Mouse (Mus musculus) mesoderm, embryonic 11.5 days (tissue): ENCODE data around the gene Ddx51.

Experiments
- DNase-seq: peaks from one replicate; pipeline ENCODE4 v3.0.0-alpha.2; 2012; ENCODE audit warnings: low read depth, low spot score

The Ddx51 gene

DNA sequence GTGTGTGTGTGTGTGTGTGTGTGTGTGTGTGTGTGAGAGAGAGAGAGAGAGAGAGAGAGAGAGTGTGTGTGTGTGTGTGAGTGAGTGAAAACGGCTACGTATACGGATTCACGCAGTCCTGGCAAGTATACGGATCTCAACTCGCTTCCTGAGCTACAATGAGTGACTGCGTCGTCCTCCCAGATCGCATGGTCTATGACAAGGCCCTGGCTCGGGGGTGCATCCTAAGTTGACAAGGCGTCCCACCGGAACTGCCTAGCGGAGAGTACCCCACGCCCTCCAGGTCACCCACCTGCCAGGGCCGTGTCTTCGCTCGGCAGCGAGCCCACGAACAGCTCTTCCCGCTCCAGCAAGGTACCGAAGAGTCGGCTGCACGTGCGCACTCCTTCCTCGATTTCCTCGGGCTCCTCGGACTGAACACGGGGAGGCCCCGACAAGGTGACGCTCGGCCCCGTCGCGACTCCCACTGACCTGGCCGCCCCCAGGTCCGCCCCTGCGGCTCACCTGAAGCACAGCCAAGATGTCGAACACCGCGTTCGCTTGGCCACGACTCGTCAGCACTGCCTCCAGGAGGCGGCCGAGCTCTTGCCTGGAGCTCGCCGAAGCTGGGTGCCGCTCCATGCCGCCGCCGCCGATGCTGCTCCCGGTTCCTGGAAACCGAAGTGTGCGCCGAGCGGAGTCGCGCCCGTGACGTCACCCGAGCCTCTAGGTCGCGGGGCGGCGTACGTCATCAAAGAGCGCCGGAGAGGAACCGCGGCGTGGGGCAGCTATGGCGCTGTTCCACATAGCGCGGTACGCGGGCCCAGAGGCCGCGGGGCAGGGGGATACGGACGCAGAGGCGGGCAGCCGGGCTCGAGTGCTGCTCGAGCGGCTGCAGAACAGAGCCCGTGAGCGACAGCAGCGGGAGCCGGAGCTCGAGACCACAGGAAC lies at the start of gene Ddx51, which contains the start of gene Noc4l:
Ddx51 (plus strand) TSS at position 733 of the 930 bp plus-strand sequence.
Noc4l (minus strand) TSS at position 699 of the 930 bp plus-strand sequence.
- peak; percentile 96 for DNase-seq

DNA sequence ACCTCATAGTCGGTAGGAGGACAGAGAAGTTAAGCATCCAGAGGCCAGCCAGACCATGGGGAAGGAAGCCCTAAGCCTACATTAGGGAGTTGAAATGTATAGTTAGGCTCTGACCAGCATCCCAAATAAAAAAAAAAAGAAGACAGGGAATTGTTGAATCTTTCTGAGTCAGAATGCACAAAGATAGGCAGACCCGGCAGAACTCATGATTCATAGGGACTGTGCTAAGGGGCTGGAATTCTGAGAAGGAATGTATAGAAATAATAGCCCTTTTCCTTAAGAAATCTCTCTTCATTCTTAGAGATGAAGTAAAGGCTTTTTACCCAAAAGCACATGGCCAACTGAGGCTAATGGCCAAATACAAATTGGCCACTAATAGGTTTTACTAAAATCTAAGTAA lies 48.9 kb upstream of the Ddx51 start:
- no peak for DNase-seq

DNA sequence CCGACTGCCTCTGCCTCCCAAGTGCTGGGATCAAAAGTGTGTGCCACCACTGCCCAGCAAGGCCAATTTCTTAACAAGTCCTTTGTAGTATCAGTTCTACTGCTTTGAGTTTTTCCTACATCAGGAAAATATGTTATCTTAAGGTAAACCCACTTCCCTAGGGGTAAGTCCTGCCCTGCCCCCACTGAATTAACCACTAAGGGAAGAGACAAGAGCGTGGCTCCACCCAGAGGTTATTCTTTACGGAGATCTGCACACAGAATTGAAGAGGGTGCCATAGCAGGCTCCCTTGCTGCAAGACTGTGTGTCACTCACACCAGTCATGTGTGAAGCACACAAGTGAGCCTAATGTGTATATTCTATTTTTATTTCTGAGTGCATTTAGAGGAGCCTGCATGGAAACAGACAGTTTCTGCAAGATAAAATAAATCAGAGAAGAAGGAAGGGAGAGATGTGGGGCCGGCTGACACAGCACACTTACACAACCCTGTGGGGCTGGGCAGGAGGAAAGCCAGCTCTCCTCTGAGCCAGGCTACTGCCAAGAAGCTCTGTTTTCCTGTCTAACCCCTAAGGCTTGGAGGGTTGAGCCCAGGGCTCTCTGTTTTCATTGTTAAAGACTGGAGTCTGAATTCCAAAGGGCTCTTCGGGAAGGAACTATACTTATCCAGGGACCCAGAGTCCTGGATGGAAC lies 47.6 kb upstream of the Ddx51 start:
- no peak for DNase-seq

DNA sequence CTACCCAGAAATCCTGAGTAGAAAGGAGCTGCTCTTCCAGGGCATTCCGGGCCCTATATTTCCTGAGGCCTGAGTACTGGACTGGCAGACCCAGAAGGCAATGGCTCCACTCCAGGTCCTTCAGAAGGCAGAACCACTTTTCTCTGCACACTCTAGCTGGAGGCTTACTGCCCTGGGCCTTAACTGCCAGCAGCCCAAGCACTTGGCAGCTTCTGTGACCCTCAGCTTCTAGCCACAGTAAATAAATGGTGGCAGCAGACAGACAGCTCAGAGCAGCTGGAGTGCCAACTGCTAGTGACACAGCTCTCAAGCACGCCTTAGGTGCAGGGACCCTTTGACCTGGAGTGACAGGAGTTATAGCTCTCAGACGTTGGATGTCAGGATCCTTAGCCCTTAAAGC lies 45.5 kb upstream of the Ddx51 start:
- peak; percentile 21 for DNase-seq

DNA sequence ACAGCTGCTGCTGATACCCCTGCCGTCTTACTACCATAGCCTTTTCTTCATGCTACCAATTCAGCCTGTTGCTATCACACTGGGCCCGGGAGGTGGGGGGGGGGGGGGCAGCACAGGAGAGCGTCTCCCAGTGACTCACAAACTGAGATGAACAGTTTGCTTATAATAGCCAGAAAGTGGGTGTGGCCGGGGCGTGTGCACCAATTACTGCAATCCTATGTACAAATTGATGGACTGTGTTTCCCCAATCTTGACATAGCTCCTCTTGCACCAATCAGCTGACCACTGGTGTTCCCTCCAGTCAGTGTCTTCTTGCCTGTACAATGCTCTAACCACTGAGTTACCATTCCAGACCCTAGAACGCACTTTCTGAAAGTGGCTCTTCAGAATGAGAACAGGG lies 44.9 kb upstream of the Ddx51 start:
- no peak for DNase-seq

DNA sequence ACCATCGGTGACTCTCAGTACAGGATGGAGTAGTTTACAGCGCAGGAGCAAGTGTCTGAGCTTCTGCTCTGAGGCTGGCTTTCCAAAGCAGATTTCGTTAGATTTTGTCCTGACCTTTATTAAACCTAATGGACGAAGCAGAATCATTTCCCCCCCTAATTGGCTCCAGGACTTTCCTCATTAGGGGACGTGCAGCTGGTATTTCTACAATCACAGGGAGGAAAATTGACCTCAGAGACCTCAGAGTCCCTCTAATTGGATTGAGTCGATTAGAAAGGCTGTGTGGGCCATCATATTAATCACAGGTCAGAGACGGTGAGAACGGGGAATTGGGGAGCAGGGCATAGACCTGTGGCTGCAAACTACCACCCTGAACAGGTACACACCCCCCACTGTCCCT lies 44.3 kb upstream of the Ddx51 start:
- no peak for DNase-seq

DNA sequence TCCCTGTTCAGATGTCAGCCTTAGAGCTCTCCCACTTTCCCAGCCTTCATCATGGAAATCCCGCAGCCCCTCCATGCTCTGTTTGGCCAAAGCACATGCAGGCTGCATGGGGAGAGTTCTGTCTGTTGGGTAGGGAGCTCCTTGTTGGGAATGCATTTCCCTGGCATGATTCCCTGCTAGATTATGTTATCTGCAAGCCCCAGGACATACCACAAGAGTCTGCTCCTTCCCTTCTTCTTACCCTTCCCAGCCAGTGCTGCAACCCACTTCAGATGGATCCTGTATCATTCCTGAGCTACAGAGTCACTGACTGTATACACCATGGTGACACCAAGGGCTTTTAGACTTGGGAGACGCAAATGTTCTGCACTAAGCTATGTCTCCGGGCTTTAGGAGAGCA lies 43.8 kb upstream of the Ddx51 start:
- no peak for DNase-seq

DNA sequence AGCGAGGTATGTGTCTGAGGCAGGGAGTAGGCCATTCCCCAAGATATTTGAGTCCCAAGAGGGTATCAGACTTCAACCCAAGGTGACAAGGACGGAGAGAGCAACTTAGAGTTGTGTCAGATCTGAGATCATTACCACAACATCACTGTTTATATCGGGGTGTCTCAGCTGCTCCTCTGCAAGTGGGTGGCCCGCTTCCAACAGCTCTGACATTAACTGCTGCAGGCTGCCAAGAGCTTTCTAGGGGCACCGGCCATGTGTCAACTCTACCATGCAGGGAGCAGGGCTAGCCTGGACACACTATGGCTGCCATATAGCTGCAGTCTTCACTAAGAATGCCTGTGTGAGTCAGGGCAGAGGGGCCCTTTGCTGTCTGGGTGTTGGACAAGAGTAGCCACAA lies 43.4 kb upstream of the Ddx51 start:
- DNase-seq: no peak

DNA sequence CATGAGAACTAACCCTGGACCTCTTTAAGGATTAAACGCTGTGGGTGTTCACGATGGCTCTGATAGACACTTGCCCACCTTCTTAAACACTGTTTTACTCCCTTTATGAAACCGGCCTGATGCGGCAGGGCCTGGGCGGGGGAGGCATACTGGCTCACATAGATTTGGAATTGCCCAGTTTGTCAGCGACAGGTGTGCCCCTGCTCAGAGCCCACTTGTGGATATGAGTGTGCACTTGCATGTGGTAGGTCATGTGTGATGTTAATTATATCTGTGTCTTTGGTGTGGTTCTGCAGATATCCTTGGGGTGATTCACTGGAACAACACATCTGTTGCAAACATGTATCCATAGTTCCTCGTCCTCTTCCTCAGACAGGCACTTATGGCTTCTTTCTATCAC lies 42.8 kb upstream of the Ddx51 start:
- DNase-seq: no peak

DNA sequence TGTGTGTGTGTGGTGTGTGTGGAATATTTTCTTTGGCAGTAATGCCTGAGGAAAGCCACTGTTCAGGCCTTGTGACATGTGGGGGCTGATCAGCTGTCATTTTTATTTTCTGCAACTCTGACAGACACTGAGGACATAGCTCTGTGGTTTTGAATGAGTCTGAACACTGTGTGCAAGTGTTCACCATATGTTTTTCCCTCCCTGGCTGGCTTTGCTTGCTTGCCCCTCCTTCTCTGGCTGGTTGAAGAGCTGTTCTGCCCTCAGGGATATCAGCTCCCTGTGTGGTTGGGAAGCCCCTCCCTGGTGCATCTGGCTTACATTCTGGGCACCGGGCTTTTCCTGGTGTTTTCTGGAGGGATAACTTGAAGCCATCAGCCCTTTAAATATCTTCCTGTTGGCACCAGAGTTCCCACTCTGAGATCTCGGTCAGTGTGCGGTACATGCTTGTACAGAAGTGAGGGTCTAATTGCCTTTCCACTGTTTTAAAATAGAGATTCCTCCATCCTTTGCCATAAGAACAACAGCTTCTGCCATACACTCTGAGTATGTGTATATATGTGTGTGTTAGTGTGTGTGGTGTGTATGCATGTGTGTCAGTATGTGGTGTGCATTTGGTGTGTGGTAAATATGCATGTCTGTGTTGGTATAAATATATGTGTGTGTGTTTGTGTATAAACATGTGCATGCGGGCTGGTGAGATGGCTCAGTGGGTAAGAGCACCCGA lies 41.7 kb upstream of the Ddx51 start:
- peak; percentile 36 for DNase-seq

DNA sequence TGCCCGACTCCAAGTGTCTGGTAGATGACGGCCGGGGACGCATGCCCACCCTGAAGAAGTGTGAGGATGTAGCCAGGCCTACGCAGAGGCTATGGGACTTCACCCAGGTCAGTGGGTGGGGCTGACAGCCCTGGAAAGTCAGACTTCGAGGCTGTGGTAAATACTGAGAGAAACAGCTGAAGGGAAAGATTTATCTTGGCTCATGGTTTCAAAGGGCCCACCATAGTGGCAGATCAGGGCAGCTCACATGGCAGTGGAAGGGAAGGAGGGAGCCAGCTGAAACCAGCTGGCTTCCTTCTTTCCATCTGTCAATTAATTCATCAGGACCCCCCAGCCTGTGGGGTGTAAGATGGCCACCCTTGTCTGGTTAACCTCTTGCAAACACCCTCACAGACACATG lies 34.0 kb upstream of the Ddx51 start:
- no peak for DNase-seq

DNA sequence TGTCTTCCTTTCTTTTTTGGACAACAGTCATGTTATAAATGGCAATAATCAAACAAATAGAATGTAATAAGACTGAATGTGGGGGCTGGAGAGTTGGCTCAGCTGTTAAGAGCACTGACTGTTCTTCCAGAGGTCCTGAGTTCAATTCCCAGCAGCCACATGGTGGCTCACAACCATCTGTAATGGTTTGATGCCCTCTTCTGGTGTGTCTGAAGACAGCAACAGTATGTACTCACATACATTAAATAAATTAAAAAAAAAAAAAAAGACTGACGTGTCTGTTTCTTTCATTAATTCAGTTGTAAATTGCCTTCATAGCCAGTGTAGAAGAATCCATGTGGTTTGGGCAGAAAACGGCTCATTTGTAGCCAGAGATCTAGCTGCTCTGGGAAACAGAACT lies 28.9 kb upstream of the Ddx51 start:
- no peak for DNase-seq

DNA sequence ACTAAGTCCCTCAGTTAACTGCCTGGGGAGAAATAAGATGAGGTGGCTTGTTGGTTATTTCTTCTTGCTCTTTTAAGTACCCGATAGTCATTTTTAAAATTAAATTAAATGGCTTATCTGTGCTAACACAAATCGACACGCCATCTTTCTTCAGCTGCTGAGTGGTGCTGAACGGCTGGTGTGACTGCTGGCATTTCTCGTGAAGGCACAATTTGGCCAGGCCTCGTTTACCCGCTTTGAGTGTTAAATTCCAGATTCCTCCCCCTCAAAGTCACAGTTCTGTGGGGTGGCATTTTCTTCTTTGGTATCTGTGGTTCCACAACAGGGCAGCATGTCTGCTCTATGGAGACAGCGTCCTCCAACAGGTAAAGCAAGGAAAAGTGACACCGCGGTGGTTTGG lies 25.9 kb upstream of the Ddx51 start:
- no peak for DNase-seq

DNA sequence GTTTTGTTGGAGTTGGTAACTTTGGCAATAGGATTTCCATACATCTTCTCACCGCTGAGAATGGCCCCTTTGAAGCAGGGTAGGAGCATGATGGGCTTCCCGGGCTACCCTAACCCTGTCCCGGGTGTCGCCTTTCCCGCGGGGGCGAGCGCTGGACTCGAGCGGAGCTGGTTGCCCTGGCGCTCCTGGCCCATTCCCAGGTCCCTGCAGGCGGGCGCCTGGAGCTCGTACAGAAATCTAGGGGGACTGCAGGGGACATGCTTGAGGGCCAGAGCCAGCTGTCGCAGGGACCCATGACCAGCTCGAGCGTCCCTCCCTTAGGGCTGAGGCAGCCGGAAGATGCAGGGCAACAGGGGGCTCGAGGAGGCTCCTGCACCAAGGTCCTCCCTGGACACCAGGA lies 25.1 kb upstream of the Ddx51 start:
- DNase-seq: no peak

DNA sequence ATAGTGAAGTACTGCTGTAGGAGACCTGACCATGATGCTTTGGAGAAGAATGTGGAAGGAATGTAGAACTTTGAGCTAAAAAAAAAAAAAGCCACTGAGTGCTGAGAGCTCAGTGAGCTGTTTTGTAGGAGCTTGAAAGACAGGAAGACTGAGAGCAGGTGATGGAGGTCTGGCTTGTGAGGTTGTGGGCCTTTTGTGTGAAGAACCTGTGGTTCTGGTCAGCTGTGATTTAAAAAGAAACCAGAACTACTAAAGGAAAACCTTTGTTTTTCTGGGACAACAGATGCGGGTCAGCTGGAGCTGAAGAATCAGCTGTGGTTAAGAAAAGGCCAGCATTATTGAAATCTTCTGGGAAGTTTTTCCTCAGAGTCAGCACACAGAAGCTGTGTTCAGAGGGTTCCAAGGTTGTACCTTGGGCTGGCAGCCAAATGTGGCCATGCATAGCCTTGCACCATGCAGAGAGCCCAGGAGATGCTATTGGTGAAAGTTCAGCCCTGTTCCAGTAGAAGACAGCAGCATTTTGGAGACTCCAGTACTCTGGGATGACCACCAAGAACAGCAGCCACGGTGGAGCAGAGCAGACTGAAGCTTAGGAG lies 23.6 kb upstream of the Ddx51 start:
- DNase-seq: no peak

DNA sequence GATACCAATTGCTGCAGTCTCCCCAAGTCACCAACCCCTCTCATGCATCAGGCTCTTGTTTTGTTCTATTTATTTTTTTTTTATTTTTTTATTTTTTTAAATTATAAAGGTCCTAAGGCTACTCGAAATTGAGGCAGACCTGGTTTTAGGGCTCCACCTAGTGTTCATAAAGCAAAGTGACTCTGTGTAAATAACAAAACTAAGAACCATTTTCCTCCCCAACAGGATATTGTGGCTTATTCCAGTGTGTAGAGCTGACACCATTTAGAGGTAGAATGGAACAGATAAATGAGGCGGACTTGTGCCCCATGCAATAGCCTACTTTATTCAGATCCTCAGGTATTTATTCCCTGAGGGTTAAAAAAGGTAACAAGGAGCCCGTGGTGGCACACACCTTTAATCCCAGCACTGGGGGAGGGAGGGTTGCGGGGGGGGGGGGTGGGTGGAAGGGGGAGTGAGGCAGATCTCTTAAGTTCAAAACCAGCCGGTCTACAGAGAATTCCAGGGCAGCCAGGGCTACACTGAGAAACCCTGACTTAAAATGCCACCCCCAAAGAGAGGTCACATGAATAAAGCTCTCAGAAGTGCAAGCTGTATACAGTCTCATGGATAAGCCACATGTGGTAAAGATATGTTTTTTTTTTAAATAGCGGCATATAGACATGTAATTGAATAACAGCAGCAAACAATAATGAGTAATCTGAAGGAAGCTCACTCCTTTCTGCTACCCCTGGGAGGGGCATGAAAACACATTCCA lies 17.1 kb upstream of the Ddx51 start:
- no peak for DNase-seq

DNA sequence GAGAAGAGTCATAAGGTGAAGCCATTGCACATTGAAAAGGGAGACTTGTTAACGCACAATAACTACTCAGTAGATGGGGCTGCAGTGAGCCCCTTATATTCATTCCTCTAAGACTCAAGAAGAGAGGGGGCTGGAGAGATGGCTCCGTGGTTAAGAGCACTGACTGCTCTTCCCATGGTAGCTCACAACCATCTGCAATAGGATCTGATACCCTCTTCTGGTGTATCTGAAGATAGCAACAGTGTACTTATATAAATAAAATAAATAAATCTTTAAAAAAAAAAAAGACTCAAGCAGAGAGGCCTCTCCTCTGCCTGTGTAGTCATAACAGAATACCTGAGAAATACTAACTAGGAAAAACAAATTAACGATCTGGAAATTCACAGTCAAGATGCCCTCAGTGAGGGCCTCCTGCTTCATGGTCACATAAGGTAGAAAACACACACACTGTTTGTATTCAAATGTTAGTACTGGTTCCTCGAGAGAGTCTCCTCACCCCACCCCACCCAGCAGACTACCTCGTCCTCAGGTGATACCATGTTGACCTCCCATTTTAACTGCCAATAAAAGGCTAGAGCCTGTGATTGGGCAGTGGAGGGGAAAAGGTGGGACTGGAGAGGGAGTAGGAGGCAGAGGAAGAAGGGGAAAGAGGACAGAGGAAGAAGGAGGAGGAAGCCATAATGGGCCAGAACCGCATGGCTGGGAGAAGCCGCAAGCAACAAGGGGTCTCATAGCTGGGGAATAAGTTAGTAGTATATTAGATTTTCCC lies 14.8 kb upstream of the Ddx51 start:
- DNase-seq: no peak

DNA sequence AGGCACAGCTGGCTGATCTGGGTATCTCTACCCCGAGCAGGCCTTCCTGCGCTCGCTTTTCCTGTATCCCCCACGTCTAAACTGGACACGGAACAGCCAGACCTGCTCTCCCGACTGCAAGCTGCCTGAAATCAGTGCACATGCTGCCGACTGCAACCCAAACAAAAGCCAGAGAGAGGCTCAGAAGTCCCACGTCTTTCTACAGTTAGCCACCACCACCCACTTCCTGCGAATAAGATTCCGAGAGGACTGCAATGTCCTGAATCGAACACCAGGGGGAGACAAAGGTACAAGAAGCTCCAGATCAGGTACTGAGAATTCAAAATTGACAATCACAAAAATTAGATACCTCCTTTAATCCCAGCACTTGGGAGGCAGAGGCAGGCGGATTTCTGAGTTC lies 13.8 kb upstream of the Ddx51 start:
- DNase-seq: peak; percentile 82

DNA sequence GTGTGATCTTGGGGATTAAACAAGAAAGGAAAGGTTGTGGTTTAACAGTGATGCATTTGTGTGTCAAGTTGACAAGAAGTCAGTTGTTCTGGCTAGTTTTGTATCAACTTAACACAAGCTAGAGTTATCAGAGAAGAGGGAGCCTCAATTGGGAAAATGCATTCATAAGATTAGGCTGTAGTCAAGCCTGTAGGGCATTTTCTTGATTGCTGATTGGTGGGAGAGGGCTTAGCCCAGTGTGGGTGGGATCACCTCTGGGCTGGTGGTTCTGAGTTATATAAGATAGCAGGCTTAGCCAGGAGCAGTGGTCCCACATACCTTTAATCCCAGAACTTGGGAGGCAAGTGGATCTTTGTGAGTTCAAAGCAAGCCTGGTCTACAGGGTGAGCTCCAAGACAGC lies 6.9 kb upstream of the Ddx51 start:
- no peak for DNase-seq

DNA sequence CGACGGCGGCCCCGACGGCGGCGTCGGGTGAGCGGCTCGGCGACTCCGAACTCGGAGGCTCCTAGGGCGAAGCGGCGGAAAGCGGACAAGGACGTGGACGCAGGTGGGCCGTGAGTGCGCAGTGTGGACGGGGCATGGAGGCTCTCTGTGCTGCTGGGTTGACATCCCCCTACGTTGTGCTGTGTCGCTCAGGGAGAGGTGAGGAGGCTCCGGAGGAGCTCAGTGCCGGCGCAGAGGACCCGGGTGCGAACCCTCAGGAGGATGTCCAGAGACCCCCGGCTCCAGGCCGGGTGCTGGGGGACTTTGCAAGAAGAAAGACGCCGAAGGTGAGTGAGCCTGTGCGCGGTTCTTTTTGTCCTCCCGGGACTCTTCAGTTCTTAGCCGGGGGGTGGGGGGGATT lies 435 bp downstream of the Ddx51 start:
- DNase-seq: no peak
